Mouse (Mus musculus) liver, adult 2 months (tissue): ENCODE results near the gene Sort1.

ENCODE experiments used
- CTCF ChIP-seq: fragments of 200-500 bp; IDR thresholded peaks from 2 replicates; pipeline ENCODE4 v1.5.1; 2011; ENCODE audit warnings: low read depth, low read length, control low read depth
- POLR2A ChIP-seq: fragments of 200-500 bp; IDR thresholded peaks from 2 replicates; pipeline ENCODE4 v1.6.1; 2011; ENCODE audit warnings: low read length, control low read depth; ENCODE audit not compliant: insufficient read depth; ENCODE audit errors: extremely low read depth

GRCm38 (mm10) chr3:108409656-108410358, 125.9 kb downstream of the Sort1 start:
- TF ChIP-seq CTCF = no peak
- no peak for TF ChIP-seq POLR2A
